Mouse (Mus musculus): ENCODE data around the gene Scmh1.

DNA sequence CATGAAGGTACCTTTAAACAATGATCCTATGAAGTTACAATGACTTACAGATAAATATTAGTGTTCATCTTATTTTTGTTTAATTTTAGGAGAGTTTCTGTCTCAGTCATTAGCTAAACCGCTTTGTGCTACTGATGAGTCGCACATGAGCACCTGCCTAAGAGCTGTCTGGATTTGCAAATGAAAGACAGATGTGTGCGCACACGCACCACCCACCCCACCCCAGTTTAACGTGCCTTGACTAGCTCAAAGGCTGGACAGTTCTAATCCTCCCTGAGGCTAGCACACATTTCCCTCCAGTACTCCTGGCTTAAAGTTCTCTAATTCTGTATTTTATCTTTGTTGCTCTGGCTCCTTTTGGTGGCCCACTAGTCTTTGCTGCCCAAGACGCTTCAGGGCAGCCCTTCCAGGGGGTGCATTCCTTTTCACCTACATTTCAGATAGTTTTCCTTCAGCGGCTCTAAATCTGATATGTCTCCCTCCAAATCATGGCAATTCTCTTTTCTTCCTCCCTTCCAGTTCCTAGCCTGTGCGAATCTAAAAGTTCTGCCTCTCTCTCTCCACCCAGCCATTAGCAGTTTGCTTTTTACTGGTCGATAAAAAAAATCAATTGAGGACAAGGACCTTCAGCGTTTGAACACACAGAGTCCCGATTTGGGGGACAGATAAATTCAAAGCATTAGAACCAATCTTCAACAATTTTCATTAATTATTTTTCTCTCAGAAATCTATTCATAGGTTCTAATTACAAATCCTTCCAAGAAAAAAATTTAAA is 27.7 kb downstream of the Scmh1 start:
- TF ChIP-seq CTCF (IDR thresholded peaks at IDR 0.05; ENCODE audit: low read depth) (no peak), EP300 (IDR thresholded peaks at IDR 0.05; ENCODE audit: low read depth) (no peak)

All from liver, postnatal 0 days (tissue).